6 mouse cellular contexts compared by ENCODE assay signal in the genomic region with DNA sequence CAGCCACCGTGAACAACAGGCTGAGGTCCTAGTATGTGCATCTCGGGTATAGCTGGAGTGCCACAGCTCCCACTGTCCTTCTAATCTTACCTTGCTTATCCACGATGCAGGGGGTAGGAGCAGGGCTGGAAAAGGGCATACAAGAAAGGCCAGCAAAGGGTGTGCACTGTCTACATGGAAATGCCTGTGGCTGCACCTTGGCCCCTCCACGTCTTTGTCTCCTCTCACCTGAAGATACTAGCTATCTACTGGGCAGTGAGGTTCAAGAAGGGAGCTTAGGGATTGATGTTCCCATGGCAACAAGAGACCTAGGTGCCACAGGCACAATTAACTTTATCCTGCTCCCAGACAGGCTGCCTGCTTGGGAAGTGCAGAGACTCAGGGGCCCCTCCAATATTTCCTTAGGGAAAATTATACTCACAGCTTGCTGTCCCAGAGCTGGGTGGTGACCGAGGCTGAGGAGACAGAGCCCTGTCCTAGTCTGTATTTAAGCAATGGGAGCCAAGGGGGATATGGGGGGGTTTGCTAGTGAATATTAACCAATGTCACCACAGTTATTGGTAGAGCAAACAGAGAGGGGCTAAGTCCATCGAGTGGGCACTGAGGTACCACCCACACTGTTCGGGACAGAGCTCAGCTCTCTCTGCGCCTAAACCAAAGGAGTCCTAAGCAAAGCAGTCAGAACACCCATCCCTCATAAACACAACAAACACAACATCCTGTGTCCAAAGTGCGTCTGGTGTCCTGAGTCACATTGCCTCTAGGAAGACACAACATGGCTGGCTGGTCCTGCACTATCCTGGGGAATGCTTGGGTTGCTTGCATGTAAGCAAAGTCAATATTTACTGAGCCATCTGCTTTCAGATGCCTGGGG. TPM values are rescaled to one million over a fixed set of nuclear protein-coding genes. Genes with fewer than 3 reads are reported as not detected.
"Had no signal": no experiment of that assay in that cellular context is flagged by ENCODE, and none has a peak within 500 bp of the region (broad histone marks: within the 10 kb centered on the region; RNA-seq: fewer than 3 reads in every experiment).

A gene (minus strand): TSS at position 462 of the 874 bp plus-strand sequence.

RNA-seq across cellular contexts. Expression of the gene that starts here (rescaled TPM):
- total RNA-seq: layer of hippocampus, postnatal 25 days; left cerebral cortex, adult 2 months; left cerebral cortex, postnatal 14 days; megakaryocyte progenitor cell, adult 5-6 weeks; midbrain, postnatal 0 days had no signal
- polyA plus RNA-seq: limb, embryonic 10.5 days; midbrain, postnatal 0 days had no signal
